Comparison of ENCODE assay signal across 9 mouse cellular contexts in the genomic region with DNA sequence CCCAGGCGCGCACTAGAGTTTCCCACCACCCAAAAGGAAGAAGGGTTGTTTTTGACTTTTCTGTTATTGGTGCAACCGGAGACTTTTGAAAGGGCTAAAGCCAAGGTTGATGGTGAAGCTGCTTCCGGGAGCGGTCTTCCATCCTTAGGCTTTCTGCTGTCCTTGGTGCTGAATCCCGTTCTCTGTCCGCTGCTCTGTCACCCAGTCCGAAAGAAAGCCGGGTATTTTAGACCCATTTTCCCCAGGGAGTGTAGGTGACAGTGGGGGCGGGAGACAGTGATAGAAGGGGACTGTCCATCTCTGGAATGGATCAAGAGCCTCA. TPM values are rescaled to one million over a fixed set of nuclear protein-coding genes. Genes with fewer than 3 reads are reported as not detected.
DNase-seq lines count a peak whose midpoint lies in the region; ATAC-seq and TF ChIP-seq lines count a peak whose summit lies in the region.
"Had no signal": no experiment of that assay in that cellular context is flagged by ENCODE, and none has a peak within 500 bp of the region (broad histone marks: within the 10 kb centered on the region; RNA-seq: fewer than 3 reads in every experiment).

No protein-coding gene starts in this region.

- TF ChIP-seq CTCF in gastrocnemius, adult 2 months (IDR thresholded peaks at IDR 0.05): no peak
- no peak for TF ChIP-seq CTCF in left cerebral cortex, adult 2 months (IDR thresholded peaks at IDR 0.05)

- H3K4me3 ChIP-seq in midbrain, embryonic 16.5 days (ENCODE audit: low read depth, low read length): peak overlapping the region; percentile 64
- H3K4me3 ChIP-seq in gastrocnemius, adult 2 months: no peak overlapping the region
- H3K4me3 ChIP-seq in left cerebral cortex, adult 2 months: no peak overlapping the region

- peaks cover 7% of the 10 kb centered on the region for H3K4me1 ChIP-seq in midbrain, embryonic 16.5 days (ENCODE audit: control insufficient read depth, insufficient read depth, low read length)

- intact Hi-C loops in left cerebral cortex, postnatal 4 days (cut with DNase I): no loop called here
- intact Hi-C loops in heart, postnatal 10 days (cut with DNase I): no loop called here
- intact Hi-C loops in gastrocnemius, adult 2 months (cut with DNase I): no loop called here
- intact Hi-C loops in left cerebral cortex, adult 2 months (cut with DNase I): no loop called here

- peaks cover 22% of the 10 kb centered on the region for H3K27me3 ChIP-seq in midbrain, embryonic 16.5 days (ENCODE audit: control insufficient read depth, insufficient read depth, low read depth, low read length)

- no peaks in the 10 kb centered on the region for H3K36me3 ChIP-seq in midbrain, embryonic 16.5 days (ENCODE audit: control insufficient read depth, insufficient read depth, low read length)

- H3K9me3 ChIP-seq in midbrain, embryonic 16.5 days (replicated peaks; ENCODE audit: control insufficient read depth, low read length, poor library complexity, severe bottlenecking): no peaks in the 10 kb centered on the region

- DNase-seq in left cerebral cortex, postnatal 4 days: peak; percentile 20
- no peak for DNase-seq in left cerebral cortex, adult 9 months (ENCODE audit: low spot score in 2 of 2)
- DNase-seq in c-Kit-positive CD71-positive TER-119-positive erythroid progenitor cells, embryonic 14.5 days (ENCODE audit: low spot score): peak; percentile 4
- peak; percentile 60 to 74 for DNase-seq in heart, postnatal 10 days
- peak; percentile 80 to 84 for DNase-seq in kidney, postnatal 4 days
- no peak for DNase-seq in gastrocnemius, adult 2 months
- no peak for DNase-seq in left cerebral cortex, adult 2 months (ENCODE audit: extremely low spot score in 1 of 2, low spot score in 2 of 2)

- WGBS in midbrain, embryonic 16.5 days: under 1% methylated on average over 10 of the region's 10 CpGs

- no peak; the same call in 1 of the 2 replicates for ATAC-seq in midbrain, embryonic 16.5 days

- H3K4me2 ChIP-seq in midbrain, embryonic 16.5 days (ENCODE audit: low read length): peak overlapping the region; percentile 91

- H3K27ac ChIP-seq in midbrain, embryonic 16.5 days (ENCODE audit: low read length): no peak overlapping the region
- no peak overlapping the region for H3K27ac ChIP-seq in gastrocnemius, adult 2 months
- no peak overlapping the region for H3K27ac ChIP-seq in left cerebral cortex, adult 2 months

- peak overlapping the region; percentile 53 for H3K9ac ChIP-seq in midbrain, embryonic 16.5 days (ENCODE audit: low read depth, low read length)

RNA-seq across cellular contexts. Expression of a gene that starts 0.6 kb away (rescaled TPM):
- 1 to 10 TPM; 5.2 to 5.7 TPM for total RNA-seq in left cerebral cortex, postnatal 4 days (2021)
- total RNA-seq in heart, postnatal 10 days (2021): 1 to 10 TPM in 1 of 2 experiments, under 1 TPM in 1; 0.91 to 1.2 TPM
- 5.6 and 8.6 TPM in 2 replicates for polyA plus RNA-seq in midbrain, embryonic 16.5 days (2015; fragmentation: Nextera tagmentation; extraction: Ambion mirVana)
- total RNA-seq in gastrocnemius, adult 2 months (2021): not detected
- 10 to 100 TPM in 1 of 2 experiments, 1 to 10 TPM in 1; 3.5 to 10.5 TPM for total RNA-seq in left cerebral cortex, adult 2 months (2021)
- total RNA-seq: liver, adult 2 months had no signal
- polyA plus RNA-seq: liver, adult 2 months had no signal

Comparison
In these comparisons a context has a peak if more than half of its experiments do, and no peak if none do; other contexts are left out.
1. DNase-seq: peak in left cerebral cortex, postnatal 4 days (single experiment), c-Kit-positive CD71-positive TER-119-positive erythroid progenitor cells, embryonic 14.5 days (single experiment), heart, postnatal 10 days (2 of 2) and kidney, postnatal 4 days (2 of 2); none in left cerebral cortex, adult 9 months (0 of 2), gastrocnemius, adult 2 months (single experiment) and left cerebral cortex, adult 2 months (0 of 2).